Mouse (Mus musculus) midbrain, embryonic 14.5 days (tissue): ENCODE results near the gene Pla2g4e. TPM values are rescaled to one million over a fixed set of nuclear protein-coding genes. Genes with fewer than 3 reads are reported as not detected.
"Not testable (repeated sequence)": the region's sequence is repeated elsewhere in the genome, so short reads cannot be mapped to it uniquely, and the experiment has no call there.

Source experiments
- ATAC-seq: fragments of 200-750 bp; cut with Nextera tagmentation; 2 replicates; pipeline ENCODE4 v1.8.0; 2017; ENCODE audit warnings: moderate number of reproducible peaks, moderate library complexity; ENCODE audit not compliant: low FRiP score, low TSS enrichment
- DNase-seq: peaks from one replicate; pipeline ENCODE4 v3.0.0-alpha.2; 2015
- H3K27ac ChIP-seq: fragments of 300-500 bp; sonication (generic); replicated peaks from 2 replicates; pipeline ENCODE4 v1.5.1; 2014; ENCODE audit warnings: mild to moderate bottlenecking, low read depth, low read length, moderate library complexity
- H3K27me3 ChIP-seq: fragments of 300-500 bp; sonication (generic); 2 replicates; pipeline ENCODE4 v1.6.1; 2014; ENCODE audit warnings: low read length, control low read depth, mixed read lengths; ENCODE audit not compliant: control insufficient read depth, insufficient read depth
- H3K36me3 ChIP-seq: fragments of 300-500 bp; sonication (generic); 2 replicates; pipeline ENCODE4 v1.6.1; 2014; ENCODE audit warnings: low read length, control low read depth; ENCODE audit not compliant: control insufficient read depth, insufficient read depth
- H3K4me1 ChIP-seq: fragments of 300-500 bp; sonication (generic); 2 replicates; pipeline ENCODE4 v1.6.1; 2014; ENCODE audit warnings: mild to moderate bottlenecking, antibody characterized with exemption, low read length, control low read depth; ENCODE audit not compliant: control insufficient read depth, insufficient read depth
- H3K4me2 ChIP-seq: fragments of 300-500 bp; sonication (generic); 2 replicates; pipeline ENCODE4 v1.6.1; 2014; ENCODE audit warnings: mild to moderate bottlenecking, low read length, moderate library complexity
- H3K4me3 ChIP-seq: fragments of 300-500 bp; sonication (generic); replicated peaks from 2 replicates; pipeline ENCODE4 v1.5.1; 2014; ENCODE audit warnings: low read depth, low read length
- H3K9ac ChIP-seq: fragments of 300-500 bp; sonication (generic); replicated peaks from 2 replicates; pipeline ENCODE4 v1.6.1; 2014; ENCODE audit warnings: mild to moderate bottlenecking, low read length, moderate library complexity
- H3K9me3 ChIP-seq: fragments of 300-500 bp; sonication (generic); 2 replicates; pipeline ENCODE4 v1.6.1; 2016; ENCODE audit warnings: low read length, control low read depth, mixed read lengths; ENCODE audit not compliant: control insufficient read depth
- WGBS: fragments of 180-500 bp; shearing (Covaris S2); extraction: QIAGEN DNeasy Blood & Tissue Kit; methylation state at CpG from one replicate; pipeline ENCODE4 v1.1.7; 2014; 5-methylcytosine and 5-hydroxymethylcytosine counted together
- polyA plus RNA-seq: library from polyadenylated mRNA; unstranded; fragments of >200 nt; fragmentation: Nextera tagmentation; extraction: Ambion mirVana; gene quantifications from 2 replicates; pipeline ENCODE4 v1.2.1, GENCODE M21; 2014

The Pla2g4e gene
- polyA plus RNA-seq, 1 experiment from 2014 or later: 3.5 TPM

- ATAC-seq (no peak; the same call in 1 of the 2 replicates), DNase-seq (peak; percentile 78)
- peak overlapping the region; percentile 77 for H3K27ac ChIP-seq
- peaks cover 5% of the 10 kb centered on the region; the same call in 1 of the 2 replicates for H3K4me1 ChIP-seq
- H3K9me3 ChIP-seq: no peaks in the 10 kb centered on the region
- H3K9ac ChIP-seq: peak overlapping the region; percentile 66; the same call in 1 of the 2 replicates
- no peaks in the 10 kb centered on the region for H3K36me3 ChIP-seq
- H3K4me2 ChIP-seq: peak overlapping the region; percentile 71
- peak overlapping the region; percentile 42 for H3K4me3 ChIP-seq
- 19% methylated on average over 9 of the region's 9 CpGs for WGBS
- no peaks in the 10 kb centered on the region for H3K27me3 ChIP-seq
These were observed 384 bp upstream of the Pla2g4e start for GRCm38 (mm10) chr2:120245421-120246016.

GRCm38 (mm10) chr2:120243995-120244394 lies 1.1 kb downstream of the Pla2g4e start:
- Histone ChIP-seq H3K4me2 (peak overlapping the region; percentile 71), H3K4me3 (no peak overlapping the region), H3K9me3 (no peaks in the 10 kb centered on the region), H3K4me1 (peaks cover 5% of the 10 kb centered on the region; the same call in 1 of the 2 replicates), H3K27ac (no peak overlapping the region), H3K36me3 (no peaks in the 10 kb centered on the region), H3K9ac (no peak overlapping the region), H3K27me3 (no peaks in the 10 kb centered on the region)
- WGBS: 85% methylated on average over 2 of the region's 2 CpGs
- ATAC-seq (no peak), DNase-seq (no peak)

GRCm38 (mm10) chr2:120242791-120243467 lies 2.2 kb downstream of the Pla2g4e start:
- DNase-seq (no peak), ATAC-seq (no peak)
- Histone ChIP-seq H3K4me2 (peak overlapping the region; percentile 19; the same call in 1 of the 2 replicates), H3K4me3 (no peak overlapping the region), H3K27ac (no peak overlapping the region), H3K4me1 (peaks cover 5% of the 10 kb centered on the region; the same call in 1 of the 2 replicates), H3K27me3 (no peaks in the 10 kb centered on the region), H3K9me3 (no peaks in the 10 kb centered on the region), H3K36me3 (no peaks in the 10 kb centered on the region), H3K9ac (no peak overlapping the region)
- 84% methylated on average over 5 of the region's 5 CpGs for WGBS

GRCm38 (mm10) chr2:120238733-120239132 lies 6.4 kb downstream of the Pla2g4e start:
- DNase-seq, H3K9me3 ChIP-seq, H3K9ac ChIP-seq, H3K36me3 ChIP-seq, H3K27me3 ChIP-seq, ATAC-seq, H3K4me3 ChIP-seq, H3K27ac ChIP-seq, H3K4me2 ChIP-seq, H3K4me1 ChIP-seq: not testable (repeated sequence)
- WGBS: 90% methylated on average over 7 of the region's 9 CpGs

GRCm38 (mm10) chr2:120237784-120238183 lies 7.4 kb downstream of the Pla2g4e start:
- Histone ChIP-seq H3K9me3 (no peaks in the 10 kb centered on the region), H3K4me3 (no peak overlapping the region), H3K36me3 (no peaks in the 10 kb centered on the region), H3K4me1 (0 out of 2 replicates have a peak, but pooled peaks cover under 1% of the 10 kb centered on the region), H3K9ac (no peak overlapping the region), H3K27me3 (no peaks in the 10 kb centered on the region), H3K27ac (no peak overlapping the region), H3K4me2 (no peak overlapping the region)
- WGBS: 69% methylated on average over 5 of the region's 5 CpGs
- DNase-seq: no peak
- ATAC-seq: no peak

GRCm38 (mm10) chr2:120235947-120236640 lies 9.0 kb downstream of the Pla2g4e start:
- ATAC-seq (no peak), DNase-seq (no peak)
- 86% methylated on average over 3 of the region's 3 CpGs for WGBS
- no peaks in the 10 kb centered on the region for H3K4me1 ChIP-seq
- no peak overlapping the region for H3K4me3 ChIP-seq
- H3K27ac ChIP-seq: no peak overlapping the region
- no peak overlapping the region for H3K4me2 ChIP-seq
- H3K27me3 ChIP-seq: no peaks in the 10 kb centered on the region
- no peaks in the 10 kb centered on the region for H3K9me3 ChIP-seq
- H3K9ac ChIP-seq: no peak overlapping the region
- H3K36me3 ChIP-seq: no peaks in the 10 kb centered on the region

GRCm38 (mm10) chr2:120235381-120235780 lies 9.8 kb downstream of the Pla2g4e start:
- no peak overlapping the region for H3K4me2 ChIP-seq
- no peak for ATAC-seq
- WGBS: 71% methylated on average over 3 of the region's 3 CpGs
- no peaks in the 10 kb centered on the region for H3K9me3 ChIP-seq
- H3K36me3 ChIP-seq: no peaks in the 10 kb centered on the region
- H3K27ac ChIP-seq: no peak overlapping the region
- no peak for DNase-seq
- no peaks in the 10 kb centered on the region for H3K4me1 ChIP-seq
- no peaks in the 10 kb centered on the region for H3K27me3 ChIP-seq
- H3K4me3 ChIP-seq: no peak overlapping the region
- H3K9ac ChIP-seq: no peak overlapping the region

GRCm38 (mm10) chr2:120231642-120232041 lies 13.5 kb downstream of the Pla2g4e start:
- H3K36me3 ChIP-seq: no peaks in the 10 kb centered on the region
- no peaks in the 10 kb centered on the region for H3K27me3 ChIP-seq
- no peaks in the 10 kb centered on the region for H3K4me1 ChIP-seq
- no peak overlapping the region for H3K27ac ChIP-seq
- ATAC-seq: no peak
- H3K4me3 ChIP-seq: no peak overlapping the region
- WGBS: 67% methylated on average over 3 of the region's 3 CpGs
- DNase-seq: no peak
- no peaks in the 10 kb centered on the region for H3K9me3 ChIP-seq
- no peak overlapping the region for H3K9ac ChIP-seq
- no peak overlapping the region for H3K4me2 ChIP-seq
